Mouse (Mus musculus) intestine, embryonic 16.5 days (tissue): ENCODE results near the gene H3f3b. TPM values are rescaled to one million over a fixed set of nuclear protein-coding genes. Genes with fewer than 3 reads are reported as not detected.
A peak's percentile ranks its signal among the peaks of the same experiment; 100 is the strongest.

Experiments used
- ATAC-seq: fragments of 200-750 bp; cut with Nextera tagmentation; 2 replicates; pipeline ENCODE4 v1.8.0; 2017; ENCODE audit warnings: moderate TSS enrichment, moderate library complexity
- H3K27ac ChIP-seq: fragments of 300-500 bp; sonication (generic); 2 replicates; pipeline ENCODE4 v1.5.1; 2014; ENCODE audit warnings: mild to moderate bottlenecking, low read length
- H3K27me3 ChIP-seq: fragments of 300-500 bp; sonication (generic); replicated peaks from 2 replicates; pipeline ENCODE4 v1.6.1; 2014; ENCODE audit warnings: low read length, control low read depth, mixed read lengths; ENCODE audit not compliant: control insufficient read depth, insufficient read depth
- H3K36me3 ChIP-seq: fragments of 300-500 bp; sonication (generic); 2 replicates; pipeline ENCODE4 v1.6.1; 2014; ENCODE audit warnings: low read length, control low read depth; ENCODE audit not compliant: control insufficient read depth, insufficient read depth
- H3K4me1 ChIP-seq: fragments of 300-500 bp; sonication (generic); 2 replicates; pipeline ENCODE4 v1.6.1; 2014; ENCODE audit warnings: low read length, control low read depth, mixed read lengths; ENCODE audit not compliant: control insufficient read depth, insufficient read depth
- H3K4me2 ChIP-seq: fragments of 300-500 bp; sonication (generic); 2 replicates; pipeline ENCODE4 v1.6.1; 2014; ENCODE audit warnings: low read depth, low read length, control low read depth
- H3K4me3 ChIP-seq: fragments of 300-500 bp; sonication (generic); 2 replicates; pipeline ENCODE4 v1.5.1; 2014; ENCODE audit warnings: mild to moderate bottlenecking, low read length
- H3K9ac ChIP-seq: fragments of 300-500 bp; sonication (generic); 2 replicates; pipeline ENCODE4 v1.6.1; 2014; ENCODE audit warnings: low read depth, low read length
- H3K9me3 ChIP-seq: fragments of 300-500 bp; sonication (generic); 2 replicates; pipeline ENCODE4 v1.6.1; 2016; ENCODE audit warnings: low read length, control low read depth; ENCODE audit not compliant: control insufficient read depth
- WGBS: fragments of 180-500 bp; shearing (Covaris S2); extraction: QIAGEN DNeasy Blood & Tissue Kit; methylation state at CpG from one replicate; pipeline ENCODE4 v1.1.7; 2014; 5-methylcytosine and 5-hydroxymethylcytosine counted together
- polyA plus RNA-seq: library from polyadenylated mRNA; unstranded; fragments of >200 nt; fragmentation: Nextera tagmentation; extraction: Ambion mirVana; gene quantifications from 2 replicates; pipeline ENCODE4 v1.2.1, GENCODE M21; 2015

H3f3b gene
- polyA plus RNA-seq, 1 experiment from 2014 or later: 1,387 TPM

GRCm38 (mm10) chr11:116018106-116018505, 9.7 kb downstream of the H3f3b start:
- no peak overlapping the region for H3K4me3 ChIP-seq
- WGBS: 31% methylated on average over 6 of the region's 6 CpGs
- no peak overlapping the region for H3K4me2 ChIP-seq
- no peak for ATAC-seq
- 0 out of 2 replicates have a peak, but pooled peaks cover 3% of the 10 kb centered on the region for H3K4me1 ChIP-seq
- no peaks in the 10 kb centered on the region for H3K9me3 ChIP-seq
- H3K9ac ChIP-seq: no peak overlapping the region
- H3K27ac ChIP-seq: no peak overlapping the region
- H3K27me3 ChIP-seq: no peaks in the 10 kb centered on the region
- no peaks in the 10 kb centered on the region for H3K36me3 ChIP-seq

- H3K9ac ChIP-seq: peak overlapping the region; percentile 33
- 0 out of 2 replicates have a peak overlapping the region, but pooled peaks have one; percentile 16 for H3K4me2 ChIP-seq
- H3K4me3 ChIP-seq: no peak overlapping the region
- no peaks in the 10 kb centered on the region for H3K27me3 ChIP-seq
- 54% methylated on average over 8 of the region's 8 CpGs for WGBS
- H3K36me3 ChIP-seq: peaks cover 2% of the 10 kb centered on the region; the same call in 1 of the 2 replicates
- peak overlapping the region; percentile 6; the same call in 1 of the 2 replicates for H3K27ac ChIP-seq
- H3K9me3 ChIP-seq: no peaks in the 10 kb centered on the region
- H3K4me1 ChIP-seq: peaks cover 11% of the 10 kb centered on the region
- ATAC-seq: peak; percentile 8; the same call in 1 of the 2 replicates
These were observed 12.9 kb downstream of the H3f3b start for GRCm38 (mm10) chr11:116014821-116015220.

DNA sequence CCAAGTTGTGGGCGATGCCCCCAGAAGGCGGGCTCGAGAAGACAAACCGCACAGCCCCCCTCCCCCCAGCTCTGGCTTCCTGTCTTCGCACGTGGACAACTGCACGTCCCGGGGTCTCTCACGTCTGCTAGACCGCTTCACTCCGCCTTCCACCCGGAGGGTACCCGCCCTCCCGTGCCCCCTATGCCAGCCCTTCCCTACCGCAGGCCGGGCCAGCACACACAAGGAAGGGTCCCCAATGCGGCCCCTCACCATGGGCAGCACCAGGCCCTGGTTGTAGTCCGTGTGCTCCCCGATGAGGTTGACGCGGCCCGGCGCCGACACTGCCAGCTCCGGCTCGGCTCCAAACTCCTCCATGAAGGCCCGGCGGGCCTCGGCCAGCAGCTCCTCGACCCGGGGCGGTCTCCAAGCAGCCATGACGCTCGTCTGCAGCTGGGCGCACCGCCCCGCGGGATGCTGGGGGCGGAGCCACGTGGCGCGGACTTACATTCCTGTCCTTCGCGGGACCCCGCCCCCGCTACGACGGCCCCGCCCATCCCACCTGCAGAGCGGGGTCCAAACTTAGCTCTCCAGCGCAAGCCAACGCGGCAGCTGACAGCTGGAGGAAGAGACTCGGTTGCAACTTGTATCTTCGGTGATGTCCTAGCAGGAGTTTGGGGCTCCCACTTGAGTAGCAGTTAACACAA, 15.4 kb downstream of the H3f3b start, which contains the start of gene Galk1:
TSS of gene Galk1 (minus strand) at position 458 of the 686 bp plus-strand sequence.
- ATAC-seq: peak; percentile 89
- Histone ChIP-seq H3K27me3 (no peaks in the 10 kb centered on the region), H3K4me1 (peaks cover 20% of the 10 kb centered on the region), H3K27ac (peak within 1 kb of the TSS; percentile 96), H3K4me3 (peak within 1 kb of the TSS; percentile 80), H3K36me3 (peaks cover 7% of the 10 kb centered on the region; the same call in 1 of the 2 replicates), H3K4me2 (peak within 1 kb of the TSS; percentile 77), H3K9ac (peak within 1 kb of the TSS; percentile 92), H3K9me3 (no peaks in the 10 kb centered on the region)
- WGBS: under 1% methylated on average over 55 of the region's 55 CpGs

DNA sequence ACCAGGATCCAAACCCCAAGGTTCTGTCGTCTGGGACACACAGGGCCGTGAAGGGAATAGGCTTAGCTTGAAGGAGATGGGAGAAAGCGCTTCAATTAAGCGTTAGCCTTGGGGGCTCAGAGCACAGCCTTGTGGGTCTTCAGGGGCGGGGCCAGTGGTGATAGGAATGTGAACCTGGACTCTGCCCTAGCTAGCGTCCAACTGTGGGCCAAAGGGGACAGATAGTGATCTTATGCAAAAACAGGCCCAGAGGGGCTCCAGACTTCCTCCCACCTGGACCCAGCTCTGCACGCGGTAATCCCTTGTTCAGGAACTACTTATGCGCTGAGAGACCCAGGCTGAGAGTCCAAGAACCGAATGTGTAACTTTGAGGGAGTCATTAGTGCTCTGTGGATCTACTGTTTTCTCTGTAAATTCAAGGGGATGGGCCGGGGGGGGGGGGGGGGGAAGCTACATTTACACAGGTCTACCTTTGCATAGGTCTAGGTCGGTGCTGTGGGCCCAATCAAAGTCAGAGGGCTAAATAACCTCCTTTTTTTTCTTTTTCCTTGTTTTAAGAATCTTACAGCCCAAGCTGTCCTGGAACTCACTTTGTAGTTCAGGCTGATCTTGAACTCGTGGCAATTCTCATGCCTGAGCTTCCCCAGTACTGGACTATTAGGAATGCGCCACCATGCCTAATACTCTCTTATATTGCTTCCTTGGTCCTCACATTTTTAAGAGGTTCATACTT, 16.1 kb downstream of the H3f3b start:
- Histone ChIP-seq H3K4me1 (peaks cover 26% of the 10 kb centered on the region), H3K9me3 (no peaks in the 10 kb centered on the region), H3K9ac (peak overlapping the region; percentile 92), H3K4me2 (peak overlapping the region; percentile 77), H3K4me3 (peak overlapping the region; percentile 80), H3K36me3 (peaks cover 12% of the 10 kb centered on the region; the same call in 1 of the 2 replicates), H3K27ac (peak overlapping the region; percentile 96), H3K27me3 (no peaks in the 10 kb centered on the region)
- 17% methylated on average over 14 of the region's 14 CpGs for WGBS
- peak; percentile 10; the same call in 1 of the 2 replicates for ATAC-seq

DNA sequence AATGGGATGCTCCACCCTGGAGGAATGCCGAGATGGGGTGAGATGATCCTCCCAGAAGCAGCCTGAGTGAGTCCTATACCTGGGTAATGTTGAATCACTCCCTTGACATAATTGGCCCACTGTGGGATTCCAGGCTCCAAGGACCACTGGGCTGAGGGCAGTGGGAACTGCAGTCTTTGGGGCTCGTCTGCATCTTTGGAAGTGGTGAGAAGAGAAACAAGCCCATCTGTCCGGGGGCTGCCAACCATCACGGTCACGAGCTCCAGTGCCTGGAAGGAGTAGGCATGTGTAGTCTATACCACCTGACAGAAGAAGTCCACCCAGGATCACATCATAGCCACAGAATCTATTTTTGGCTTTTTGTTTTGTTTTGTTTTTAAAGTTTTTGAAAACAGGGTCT, 16.8 kb downstream of the H3f3b start:
- no peak overlapping the region for H3K9ac ChIP-seq
- peak overlapping the region; percentile 77; the same call in 1 of the 2 replicates for H3K4me2 ChIP-seq
- H3K27me3 ChIP-seq: no peaks in the 10 kb centered on the region
- peak overlapping the region; percentile 96 for H3K27ac ChIP-seq
- peaks cover 12% of the 10 kb centered on the region; the same call in 1 of the 2 replicates for H3K36me3 ChIP-seq
- H3K4me1 ChIP-seq: peaks cover 33% of the 10 kb centered on the region
- ATAC-seq: no peak
- WGBS: 77% methylated on average over 5 of the region's 5 CpGs
- no peaks in the 10 kb centered on the region for H3K9me3 ChIP-seq
- H3K4me3 ChIP-seq: no peak overlapping the region

- no peak for ATAC-seq
- Histone ChIP-seq H3K9ac (no peak overlapping the region; the same call in 1 of the 2 replicates), H3K27ac (no peak overlapping the region), H3K27me3 (no peaks in the 10 kb centered on the region), H3K4me2 (no peak overlapping the region), H3K4me3 (no peak overlapping the region), H3K9me3 (no peaks in the 10 kb centered on the region), H3K4me1 (peaks cover 40% of the 10 kb centered on the region), H3K36me3 (peaks cover 12% of the 10 kb centered on the region; the same call in 1 of the 2 replicates)
- WGBS: 94% methylated on average over 8 of the region's 8 CpGs
These were observed 17.6 kb downstream of the H3f3b start for GRCm38 (mm10) chr11:116010146-116010545.

GRCm38 (mm10) chr11:116009661-116010060, 18.1 kb downstream of the H3f3b start:
- 93% methylated on average over 11 of the region's 11 CpGs for WGBS
- H3K9me3 ChIP-seq: no peaks in the 10 kb centered on the region
- peaks cover 12% of the 10 kb centered on the region; the same call in 1 of the 2 replicates for H3K36me3 ChIP-seq
- no peaks in the 10 kb centered on the region for H3K27me3 ChIP-seq
- H3K9ac ChIP-seq: no peak overlapping the region
- ATAC-seq: no peak
- H3K4me1 ChIP-seq: peaks cover 42% of the 10 kb centered on the region
- H3K4me2 ChIP-seq: no peak overlapping the region
- H3K27ac ChIP-seq: no peak overlapping the region
- H3K4me3 ChIP-seq: no peak overlapping the region

- 0 out of 2 replicates have a peak overlapping the region, but pooled peaks have one; percentile 1 for H3K27ac ChIP-seq
- H3K4me2 ChIP-seq: no peak overlapping the region
- no peak overlapping the region for H3K9ac ChIP-seq
- no peaks in the 10 kb centered on the region for H3K27me3 ChIP-seq
- H3K4me1 ChIP-seq: peaks cover 45% of the 10 kb centered on the region
- 85% methylated on average over 13 of the region's 13 CpGs for WGBS
- ATAC-seq: no peak
- peaks cover 12% of the 10 kb centered on the region; the same call in 1 of the 2 replicates for H3K36me3 ChIP-seq
- no peaks in the 10 kb centered on the region for H3K9me3 ChIP-seq
- H3K4me3 ChIP-seq: no peak overlapping the region
These were observed 18.9 kb downstream of the H3f3b start for GRCm38 (mm10) chr11:116008832-116009375.

DNA sequence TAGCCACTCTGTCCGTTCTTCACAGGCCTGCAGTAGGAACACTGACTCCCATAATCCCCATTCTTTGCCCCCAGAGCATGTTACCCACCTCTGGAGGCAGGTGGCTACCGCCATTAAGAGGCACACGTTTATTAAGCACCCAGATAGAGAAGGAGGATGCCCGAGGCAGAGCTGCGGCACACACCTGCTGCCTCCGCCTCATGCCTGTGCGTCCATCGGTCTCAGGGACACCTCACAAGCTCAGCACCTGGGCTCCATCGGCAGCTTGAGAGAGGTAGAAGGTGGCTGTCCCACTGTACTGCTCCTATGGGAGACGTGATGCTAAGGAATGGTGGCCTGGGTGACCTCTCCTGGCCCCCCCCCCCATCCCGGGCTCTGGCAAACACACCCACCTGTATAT, 19.4 kb downstream of the H3f3b start:
- Histone ChIP-seq H3K4me3 (no peak overlapping the region), H3K9ac (no peak overlapping the region), H3K4me1 (peaks cover 45% of the 10 kb centered on the region), H3K27me3 (no peaks in the 10 kb centered on the region), H3K36me3 (peaks cover 12% of the 10 kb centered on the region; the same call in 1 of the 2 replicates), H3K27ac (no peak overlapping the region; the same call in 1 of the 2 replicates), H3K9me3 (no peaks in the 10 kb centered on the region), H3K4me2 (no peak overlapping the region)
- ATAC-seq: no peak
- WGBS: 85% methylated on average over 11 of the region's 11 CpGs
